Mouse (Mus musculus): ENCODE measurements around the gene Opa3. TPM values are rescaled to one million over a fixed set of nuclear protein-coding genes. Genes with fewer than 3 reads are reported as not detected.

The Opa3 gene
- total and polyA plus RNA-seq, 3 experiments = 9.4 to 21.2 (median 11.9) TPM

DNA sequence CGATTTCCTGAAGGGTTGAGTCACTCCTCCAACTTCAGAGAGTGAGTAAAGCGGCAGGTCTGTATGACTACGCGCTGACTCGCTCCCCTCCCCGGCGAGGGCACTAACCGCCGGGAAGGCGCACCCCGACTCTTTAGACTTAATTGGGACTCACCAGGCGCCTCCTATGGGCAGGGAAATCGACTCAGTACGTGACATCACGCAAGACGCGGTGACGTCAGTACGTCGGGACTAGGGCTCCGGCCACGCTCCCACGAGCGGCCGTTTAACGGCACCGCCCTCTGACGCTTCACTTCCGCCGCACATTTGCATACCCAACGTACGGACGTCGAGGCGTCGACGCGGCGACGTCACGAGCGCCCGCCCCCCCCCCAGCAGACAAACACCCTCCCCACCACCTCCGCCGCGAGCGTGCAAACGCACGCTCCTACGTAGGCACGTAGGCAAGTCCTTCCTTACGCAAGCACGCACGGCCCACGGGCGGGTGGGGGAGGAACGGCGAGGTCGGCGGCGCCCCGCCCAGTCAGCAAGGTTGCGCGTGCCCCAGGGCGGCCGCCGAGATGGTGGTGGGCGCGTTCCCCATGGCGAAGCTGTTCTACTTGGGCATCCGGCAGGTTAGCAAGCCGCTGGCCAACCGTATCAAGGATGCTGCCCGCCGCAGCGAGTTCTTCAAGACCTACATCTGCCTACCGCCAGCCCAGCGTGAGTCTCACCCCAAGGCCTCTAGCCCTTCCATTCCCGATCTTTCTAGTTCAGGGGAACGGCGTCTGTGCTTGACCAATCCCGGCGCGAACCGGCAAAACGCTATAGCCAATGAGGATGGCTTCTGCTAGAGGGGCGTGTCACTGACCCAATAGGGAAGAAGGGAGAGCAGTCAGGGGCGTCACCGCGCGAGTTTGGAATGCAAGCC, at the start of gene Opa3 (continued):
- TF ChIP-seq USF1 (IDR thresholded peaks at IDR 0.05; ENCODE audit: low read depth, low read length) (peak; percentile 25), ZNF384 (IDR thresholded peaks at IDR 0.05; ENCODE audit: low read depth, low read length) (no peak)

DNA sequence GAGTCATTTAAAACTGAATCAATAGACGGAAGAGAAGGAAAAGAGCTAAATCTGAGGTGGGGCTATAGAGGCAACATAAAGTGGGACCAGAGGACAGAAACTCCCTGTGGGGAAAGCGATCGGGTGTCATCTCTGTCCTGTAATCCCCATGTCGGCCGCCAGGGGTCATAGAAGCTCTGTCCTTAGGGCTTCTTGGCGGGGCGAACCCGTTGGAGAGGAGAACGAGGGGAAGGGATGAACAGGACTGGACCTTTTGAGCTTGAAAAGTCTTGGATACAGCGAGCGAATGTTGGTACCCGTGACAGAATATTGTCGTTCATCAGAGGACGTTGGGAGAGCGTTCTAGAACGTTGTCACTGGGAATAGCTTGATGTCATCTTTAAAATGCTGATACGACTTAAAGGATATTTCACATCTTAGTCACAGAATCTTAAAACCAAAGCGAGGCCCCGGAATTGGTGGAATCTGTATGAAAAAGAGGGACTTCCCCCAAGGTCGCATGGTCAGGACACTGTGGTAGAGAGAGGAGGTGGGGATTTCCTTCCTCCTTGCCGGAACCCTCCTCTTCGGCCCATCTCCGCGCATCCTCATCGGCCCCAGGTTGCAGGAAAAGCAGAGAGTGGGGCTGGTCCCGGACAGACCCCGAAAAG, 49.6 kb upstream of the Opa3 start:
- peak; percentile 90 for DNase-seq (ENCODE audit: extremely low read depth)
- in situ Hi-C loops (cut with MboI; ENCODE audit: low pct_ligation_motif_present, low pct_unique_long_range_greater_than_20kb, low sequenced_read_pairs) (no loop called here), dilution Hi-C loops (cut with MboI; ENCODE audit: extremely low pct_ligation_motif_present, extremely low pct_unique_long_range_greater_than_20kb, low sequenced_read_pairs) (no loop called here)
- peaks cover 3 to 12% of the 10 kb centered on the region in 2 experiments for H3K36me3 ChIP-seq (replicated peaks in 1 of 2; ENCODE audit: control insufficient read depth in 1 of 2, insufficient read depth in 1 of 2, low read length in 1 of 2)
- no peak overlapping the region for H3K9ac ChIP-seq (ENCODE audit: insufficient read depth, low read depth)
- peak overlapping the region; percentile 81 for H3K27ac ChIP-seq (ENCODE audit: insufficient read depth, low read depth)
- no peaks in the 10 kb centered on the region for H3K79me2 ChIP-seq (replicated peaks; ENCODE audit: control insufficient read depth, extremely low read depth, insufficient read depth, poor library complexity, severe bottlenecking)
- peaks cover 21% of the 10 kb centered on the region for H3K27me3 ChIP-seq (replicated peaks)
- peak overlapping the region; percentile 5 to 38 (median 17) for H3K4me3 ChIP-seq (replicated peaks in 1 of 3; ENCODE audit: low read depth in 2 of 3, low read length in 2 of 3, poor library complexity in 1 of 3)
- H3K9me3 ChIP-seq (replicated peaks; ENCODE audit: low read length) = no peaks in the 10 kb centered on the region
- peak overlapping the region; percentile 76; the same call in 1 of the 2 replicates for H3K4me2 ChIP-seq (ENCODE audit: insufficient read depth, low read depth, poor library complexity, severe bottlenecking)
- peaks cover 13 to 43% of the 10 kb centered on the region in 2 experiments for H3K4me1 ChIP-seq (ENCODE audit: control insufficient read depth in 1 of 2, insufficient read depth in 2 of 2)
- TF ChIP-seq MXI1 (IDR thresholded peaks at IDR 0.05; ENCODE audit: low read depth, low read length) (no peak), JUND (conservative IDR thresholded peaks at IDR 0.05; ENCODE audit: low read depth, low read length) (no peak), USF2 (conservative IDR thresholded peaks at IDR 0.05; ENCODE audit: low read depth, low read length) (no peak), TBP (conservative IDR thresholded peaks at IDR 0.05; ENCODE audit: low read depth, low read length) (no peak), ELF1 (IDR thresholded peaks at IDR 0.05; ENCODE audit: low read depth, low read length) (no peak), GABPA (IDR thresholded peaks at IDR 0.05; ENCODE audit: insufficient replicate concordance, low read depth, low read length) (no peak), TCF12 (IDR thresholded peaks at IDR 0.05; ENCODE audit: low read depth, low read length) (no peak; the same call in 1 of the 2 replicates), NRF1 (IDR thresholded peaks at IDR 0.05; ENCODE audit: low read depth, low read length) (no peak; the same call in 1 of the 2 replicates), ETS1 (conservative IDR thresholded peaks at IDR 0.05; ENCODE audit: low read depth, low read length) (no peak; the same call in 1 of the 2 replicates), POLR2AphosphoS2 (IDR thresholded peaks at IDR 0.05; ENCODE audit: low read depth, low read length) (no peak), MYC (IDR thresholded peaks at IDR 0.05; ENCODE audit: low read depth, low read length) (peak; percentile 80), KAT2A (IDR thresholded peaks at IDR 0.05; ENCODE audit: insufficient replicate concordance, low read length) (no peak), MEF2A (IDR thresholded peaks at IDR 0.05; ENCODE audit: borderline replicate concordance, low read depth, low read length) (no peak), USF1 (IDR thresholded peaks at IDR 0.05; ENCODE audit: low read depth, low read length) (no peak), CHD1 (IDR thresholded peaks at IDR 0.05; ENCODE audit: low read depth, low read length) (no peak), UBTF (IDR thresholded peaks at IDR 0.05; ENCODE audit: low read depth, low read length) (no peak), E2F4 (IDR thresholded peaks at IDR 0.05; ENCODE audit: insufficient replicate concordance, low read depth, low read length) (no peak), JUN (IDR thresholded peaks at IDR 0.05; ENCODE audit: insufficient read depth, low read depth, low read length) (no peak), ZKSCAN1 (IDR thresholded peaks at IDR 0.05; ENCODE audit: borderline replicate concordance, low read depth, low read length) (no peak), IRF4 (IDR thresholded peaks at IDR 0.05; ENCODE audit: low read depth, low read length) (no peak), PAX5 (IDR thresholded peaks at IDR 0.05; ENCODE audit: low read length) (no peak), RCOR1 (conservative IDR thresholded peaks at IDR 0.05; ENCODE audit: low read depth, low read length) (no peak), MAX (IDR thresholded peaks at IDR 0.05; ENCODE audit: low read length) (no peak), POLR2A (IDR thresholded peaks at IDR 0.05; ENCODE audit: low read depth, low read length) (peak; percentile 45; the same call in 1 of the 2 replicates), MAFK (IDR thresholded peaks at IDR 0.05; ENCODE audit: insufficient replicate concordance, low read length) (peak; percentile 52; the same call in 1 of the 2 replicates), EP300 (IDR thresholded peaks at IDR 0.05; ENCODE audit: low read length) (peak; percentile 32; the same call in 1 of the 2 replicates), SMC3 (IDR thresholded peaks at IDR 0.05; ENCODE audit: low read depth, low read length) (peak; percentile 89), ZC3H11A (IDR thresholded peaks at IDR 0.05; ENCODE audit: low read depth, low read length) (0 out of 2 replicates have a peak, but pooled peaks have one; percentile 12), ZMIZ1 (IDR thresholded peaks at IDR 0.05; ENCODE audit: low read depth, low read length) (no peak), CHD2 (IDR thresholded peaks at IDR 0.05; ENCODE audit: low read length) (no peak), SIN3A (IDR thresholded peaks at IDR 0.05; ENCODE audit: low read length) (peak; percentile 25; the same call in 1 of the 2 replicates), RAD21 (IDR thresholded peaks at IDR 0.05; ENCODE audit: low read depth, low read length) (peak; percentile 92), BHLHE40 (IDR thresholded peaks at IDR 0.05; ENCODE audit: low read depth, low read length) (0 out of 2 replicates have a peak, but pooled peaks have one; percentile 3)
